Mouse (Mus musculus) cerebellum, postnatal 25 days (tissue): ENCODE data around the gene Dhx40.

ENCODE experiments used
- DNase-seq, 2 experiments: peaks; one replicate each; pipeline ENCODE4 v3.0.0; 2021; ENCODE audit warnings: mixed read lengths in 2 of 2

Dhx40 gene

DNA sequence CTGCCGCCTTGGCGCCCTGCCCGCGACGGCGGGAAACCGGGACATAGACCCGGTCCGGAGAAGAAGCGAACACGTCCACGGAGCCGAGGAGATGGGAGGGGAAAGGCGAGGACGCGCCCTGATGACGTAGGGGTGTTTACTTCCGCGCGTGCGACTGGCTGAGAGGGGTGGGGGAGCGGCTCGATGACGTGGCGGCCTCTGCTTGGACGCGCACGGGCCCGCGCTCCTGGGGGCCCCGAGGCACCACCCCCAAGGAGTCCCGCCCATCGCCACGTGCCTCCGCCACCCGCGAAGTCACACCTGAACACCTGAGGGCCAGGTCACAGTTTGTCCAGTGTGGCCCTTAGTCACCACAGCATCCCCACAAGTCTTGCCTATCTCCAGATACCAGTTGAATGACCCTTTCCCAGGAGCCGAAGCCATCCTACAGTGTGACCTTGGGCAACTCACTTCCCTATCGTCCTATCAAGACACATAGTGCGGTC, at the start of gene Dhx40:
TSS of gene Dhx40 (minus strand) at position 242 of the 485 bp plus-strand sequence.
- DNase-seq = peak; percentile 91 to 95

DNA sequence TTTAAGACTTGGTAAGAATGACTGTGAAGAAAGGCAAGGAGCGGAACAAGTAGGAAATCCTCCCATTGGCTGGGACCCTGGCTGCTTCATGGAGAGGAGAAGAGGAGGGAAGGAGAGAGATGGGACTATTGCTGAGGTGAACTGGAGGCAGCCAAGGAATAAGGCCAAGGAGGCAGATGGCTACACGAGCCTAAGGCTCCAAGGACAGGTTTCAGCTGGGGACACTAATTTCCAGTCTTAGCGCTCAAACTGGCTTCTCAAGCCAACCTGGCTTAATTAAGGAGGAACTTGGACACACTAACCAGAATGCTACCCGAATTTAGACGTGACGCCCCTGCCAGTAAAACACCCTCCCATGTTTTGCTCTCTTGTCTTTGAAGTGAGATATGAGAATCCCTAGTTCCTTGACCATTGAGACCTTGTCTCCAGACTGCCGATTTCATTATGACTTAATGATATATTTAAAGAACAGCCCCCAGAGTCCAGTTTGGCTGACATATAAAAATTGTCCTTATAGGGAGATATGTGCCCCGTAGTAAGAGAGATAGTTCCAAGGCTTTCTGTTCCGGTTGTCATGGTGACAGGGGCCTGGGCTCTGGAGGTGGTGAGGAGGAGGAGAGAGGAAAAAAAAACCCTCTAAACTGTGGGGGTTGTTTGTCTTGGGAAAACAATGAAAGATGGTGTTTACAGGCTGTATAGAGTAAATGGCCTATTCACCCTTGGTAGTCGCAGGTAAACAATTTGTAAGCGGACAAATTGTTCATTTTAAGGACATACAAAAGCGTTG, 48.3 kb upstream of the Dhx40 start:
- DNase-seq = peak; percentile 67 to 68

- peak in 1 of 2 experiments; percentile 20 for DNase-seq
Observed at GRCm38 (mm10) chr11:86853081-86853480, 45.5 kb upstream of the Dhx40 start.

DNA sequence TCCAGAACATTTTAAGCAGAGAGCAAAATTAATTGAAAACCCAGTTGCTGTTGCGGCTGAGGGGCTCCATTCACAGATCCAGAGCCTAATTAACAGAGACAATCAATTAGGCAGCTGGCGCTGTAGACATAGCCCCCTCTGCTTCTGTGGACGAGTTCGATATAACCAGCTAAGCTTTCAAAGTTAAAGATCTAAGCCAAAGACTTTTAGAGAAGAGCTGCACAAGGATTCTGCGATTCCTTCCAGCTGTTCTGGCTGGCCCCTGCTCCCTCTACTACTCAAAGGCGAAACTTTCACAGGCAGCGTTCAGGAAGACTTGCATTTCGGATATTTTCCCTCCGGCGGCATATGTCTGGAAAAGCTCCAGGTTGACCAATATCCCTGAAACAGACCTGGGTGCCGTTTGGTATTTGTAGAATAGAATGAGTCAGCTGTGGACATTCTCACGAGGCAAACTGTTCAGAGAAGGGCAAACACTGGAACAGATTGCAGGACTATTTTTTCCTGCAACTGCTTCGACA, 45.0 kb upstream of the Dhx40 start:
- DNase-seq = peak; percentile 57 to 62

DNA sequence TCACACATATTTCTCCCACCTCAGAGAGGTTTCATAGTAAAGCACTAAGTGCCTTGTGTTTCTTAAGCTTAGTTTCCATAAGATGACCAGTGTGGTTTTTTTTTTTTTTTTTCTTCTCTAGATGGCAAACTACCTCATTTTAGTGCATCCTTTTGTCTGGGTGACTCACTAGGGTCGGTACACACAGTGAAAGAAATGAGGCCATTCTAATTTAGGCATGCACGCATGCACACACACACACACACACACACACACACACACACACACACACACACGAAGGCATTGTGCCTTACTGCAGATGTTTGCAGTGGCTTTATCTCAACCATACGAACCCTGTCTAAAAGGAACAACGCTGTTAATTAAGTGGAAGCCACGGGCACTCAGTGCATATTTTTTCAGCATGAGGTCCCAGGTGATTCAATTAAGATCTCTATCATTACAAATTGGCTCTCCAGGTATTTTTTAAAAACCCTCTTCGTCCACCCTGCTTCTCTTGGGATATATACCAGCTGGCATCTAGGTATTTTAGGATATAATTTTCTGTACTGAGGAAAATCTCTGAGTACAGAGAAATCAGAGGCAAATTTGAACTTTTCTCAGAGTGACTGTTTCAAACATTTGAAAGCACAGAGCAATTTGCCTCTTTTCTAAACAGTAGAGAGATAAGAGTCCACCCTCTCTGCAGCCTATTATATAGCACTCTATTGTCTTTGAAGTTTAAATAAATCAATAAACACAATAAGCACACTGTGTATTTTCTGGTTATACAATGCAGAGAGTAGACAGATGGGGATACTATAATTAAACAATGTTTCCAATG, 44.4 kb upstream of the Dhx40 start:
- DNase-seq = peak; percentile 61 to 62

DNA sequence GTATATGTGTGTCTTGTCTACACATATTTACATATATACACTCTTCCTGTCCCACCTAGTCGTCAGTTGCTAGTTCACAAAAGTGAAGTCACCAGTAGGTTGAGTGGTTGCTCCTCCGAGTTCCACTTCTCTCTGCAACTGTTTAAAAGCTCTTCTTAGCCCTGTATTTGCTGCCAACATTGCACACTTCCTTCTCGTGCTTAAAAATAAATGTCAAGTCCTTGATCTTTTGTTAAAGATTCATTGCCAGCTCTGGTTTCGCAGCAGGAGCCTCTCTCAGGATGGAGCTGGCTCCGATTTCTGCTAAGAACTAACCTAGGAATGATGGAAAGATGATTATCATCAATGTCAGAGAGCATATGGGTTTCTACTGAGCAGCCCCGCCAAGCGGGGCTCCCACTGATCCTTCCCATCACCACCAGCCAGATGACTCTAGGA, 43.7 kb upstream of the Dhx40 start:
- peak; percentile 83 to 85 for DNase-seq

GRCm38 (mm10) chr11:86843831-86844230, 36.3 kb upstream of the Dhx40 start:
- no peak for DNase-seq

DNA sequence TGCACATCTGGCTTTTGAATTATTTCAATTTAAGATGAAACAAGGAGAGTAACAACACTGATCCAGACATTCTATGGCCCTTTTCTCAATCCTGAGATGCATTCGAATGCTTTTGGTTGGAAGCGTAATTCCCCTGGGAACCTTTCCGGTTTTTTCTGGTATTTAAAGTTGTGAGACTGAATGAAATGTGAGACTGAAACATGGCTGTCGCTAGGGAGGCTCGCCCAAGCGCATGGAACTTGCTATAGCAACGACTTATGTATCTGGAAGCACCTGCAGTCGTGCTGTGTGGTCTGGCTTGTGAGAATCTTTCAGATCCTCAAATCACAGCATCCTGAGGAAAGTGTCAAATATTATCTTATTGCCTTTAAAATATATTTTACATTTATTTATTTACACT, 33.7 kb upstream of the Dhx40 start:
- DNase-seq = no peak

- DNase-seq = peak in 1 of 2 experiments; percentile 42
Observed at GRCm38 (mm10) chr11:86840511-86841154, 33.1 kb upstream of the Dhx40 start.

- no peak for DNase-seq
Observed at GRCm38 (mm10) chr11:86839716-86840447, 32.3 kb upstream of the Dhx40 start.

GRCm38 (mm10) chr11:86838792-86839191, 31.2 kb upstream of the Dhx40 start:
- DNase-seq = no peak

- DNase-seq = peak; percentile 64 to 84
Observed at GRCm38 (mm10) chr11:86836366-86836765, 28.8 kb upstream of the Dhx40 start.

DNA sequence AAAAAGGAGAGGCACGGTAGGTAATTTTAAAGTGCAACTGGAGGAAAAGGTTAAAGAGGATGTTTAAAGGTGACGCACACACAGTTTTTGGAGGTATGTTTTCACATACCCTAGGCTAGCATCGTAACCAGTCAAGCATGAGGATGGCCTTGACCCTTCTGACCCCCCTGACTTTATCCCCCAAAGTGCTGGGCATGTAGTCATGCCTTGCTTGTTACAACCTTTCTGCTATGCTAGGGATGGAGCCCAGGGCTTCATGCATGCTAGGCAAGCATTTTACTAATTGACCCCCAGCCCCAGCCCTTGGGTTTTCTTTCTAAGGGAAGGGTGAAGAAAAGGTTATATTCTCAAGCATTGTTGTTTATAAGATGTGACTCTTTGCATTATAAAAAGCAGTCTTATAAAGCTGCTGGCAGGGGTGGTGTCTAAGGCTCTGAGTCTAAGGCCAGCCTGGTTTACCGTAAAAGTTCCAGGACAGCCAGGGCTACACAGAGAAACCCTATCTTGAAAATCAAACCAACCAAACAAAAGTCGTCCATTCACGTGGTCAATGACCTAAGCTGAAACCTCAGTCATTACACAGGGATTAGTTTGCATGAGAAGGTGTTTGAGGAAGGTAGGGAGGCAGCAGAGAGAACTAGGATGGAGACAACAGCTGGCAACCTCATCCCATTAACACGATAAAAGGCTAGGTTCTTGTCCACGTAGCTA, 27.2 kb upstream of the Dhx40 start:
- no peak for DNase-seq

DNA sequence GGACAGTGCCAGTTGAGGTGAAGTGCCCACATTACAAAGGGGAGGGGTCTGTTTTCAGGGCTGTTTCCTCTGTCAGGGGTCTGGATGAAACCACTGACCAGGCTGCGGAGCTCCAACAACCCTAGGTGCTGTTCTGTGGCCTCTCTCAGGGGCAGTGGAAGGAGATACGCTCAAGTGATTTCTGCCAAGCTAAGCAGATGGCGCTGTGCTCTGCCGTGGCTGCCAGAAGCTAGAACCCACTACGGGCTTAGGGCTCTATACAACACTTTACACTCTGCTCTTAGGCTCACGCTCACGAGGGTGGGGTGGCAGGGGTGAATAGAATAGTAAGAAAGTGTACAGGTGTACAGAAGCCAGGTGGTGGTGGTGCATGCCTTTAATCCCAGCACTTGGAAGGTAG, 26.5 kb upstream of the Dhx40 start:
- DNase-seq = peak; percentile 45 to 57

DNA sequence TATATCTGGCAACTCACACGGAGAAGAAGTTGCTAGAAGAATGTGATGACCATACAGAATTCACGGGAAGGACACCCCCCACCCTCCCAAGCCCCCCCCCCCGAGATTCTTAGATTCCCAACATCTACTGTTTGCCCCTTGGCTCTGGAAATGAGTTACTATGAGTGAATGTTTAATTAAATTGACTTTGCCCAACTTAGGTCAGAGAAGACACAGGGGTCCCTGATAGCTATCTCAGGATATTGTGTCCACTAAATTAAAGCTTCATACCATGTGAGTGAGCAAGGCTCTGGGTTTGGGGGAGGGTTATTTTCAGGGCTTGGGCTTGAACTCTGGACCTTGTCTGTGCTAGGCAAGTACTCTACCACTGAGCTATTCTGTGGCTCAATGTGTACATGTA, 25.6 kb upstream of the Dhx40 start:
- DNase-seq = no peak

DNA sequence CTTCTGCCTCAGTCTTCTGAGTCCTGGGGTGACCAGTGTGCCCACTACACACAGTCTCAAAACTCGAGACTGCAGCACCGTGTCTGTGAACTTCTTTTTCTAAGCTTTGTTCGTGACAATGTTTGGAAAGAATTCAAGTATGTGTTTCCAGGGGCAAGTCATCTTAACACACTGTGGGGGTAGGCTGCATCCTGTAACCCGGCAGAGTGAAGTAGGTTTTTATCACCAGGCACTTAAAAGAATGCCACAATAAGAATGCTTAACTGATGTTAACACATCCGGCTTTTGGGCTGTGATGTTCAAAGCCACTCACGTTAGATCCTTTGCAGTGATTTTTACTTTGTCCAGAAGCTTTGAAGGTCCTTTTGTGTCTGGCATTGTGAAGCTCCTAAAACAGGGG, 20.9 kb upstream of the Dhx40 start:
- no peak for DNase-seq

GRCm38 (mm10) chr11:86827476-86828245, 20.1 kb upstream of the Dhx40 start:
- no peak for DNase-seq

GRCm38 (mm10) chr11:86824433-86824832, 16.9 kb upstream of the Dhx40 start:
- no peak for DNase-seq

- DNase-seq = no peak
Observed at GRCm38 (mm10) chr11:86822531-86822930, 15.0 kb upstream of the Dhx40 start.

GRCm38 (mm10) chr11:86819536-86819935, 12.0 kb upstream of the Dhx40 start:
- DNase-seq = no peak

DNA sequence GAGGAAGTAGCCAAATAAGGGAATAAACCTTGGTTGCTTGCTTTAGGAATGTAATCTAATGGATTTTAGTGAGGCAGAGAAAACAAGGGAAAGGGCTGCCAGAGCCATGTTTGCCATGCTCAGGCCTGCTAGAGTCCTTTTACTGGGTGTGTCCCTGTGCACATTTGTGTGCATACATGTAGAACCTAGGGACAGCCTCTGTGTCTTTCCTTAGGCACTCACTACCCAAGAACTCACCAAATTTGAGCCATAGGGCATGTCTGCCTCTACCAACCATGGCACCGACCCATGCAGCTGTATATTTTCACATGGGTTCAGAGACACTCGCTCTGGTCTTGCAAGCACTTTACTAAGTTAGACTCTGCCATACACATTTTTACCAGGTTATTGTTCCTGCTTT, 11.4 kb upstream of the Dhx40 start:
- no peak for DNase-seq
